Mouse (Mus musculus) retina, adult 2 months (tissue): ENCODE data around the gene Srxn1.
A peak's percentile ranks its signal among the peaks of the same experiment; 100 is the strongest.

Experiments used
- DNase-seq: peaks from one replicate; pipeline ENCODE4 v3.0.0-alpha.2; 2012; ENCODE audit warnings: low read depth, low spot score

Gene Srxn1

DNA sequence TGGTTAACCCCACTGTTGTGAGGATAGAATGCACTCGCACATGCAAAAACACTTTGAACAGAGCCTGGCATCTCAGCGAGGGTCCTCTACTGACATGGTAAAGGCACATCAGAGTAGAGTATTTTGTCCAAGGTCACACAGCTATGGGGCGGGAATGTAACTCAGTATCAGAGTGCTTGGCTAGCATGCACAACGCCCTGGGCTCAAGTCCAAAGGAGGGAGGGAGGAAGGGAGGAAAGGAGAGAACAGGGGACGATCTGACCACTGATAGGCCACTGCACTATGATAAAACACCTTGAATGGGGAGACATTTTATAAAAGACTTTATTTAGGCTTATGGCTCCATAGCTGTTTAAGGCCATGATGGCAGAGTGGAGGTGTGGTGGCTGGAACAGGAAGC is 15.7 kb upstream of the Srxn1 start:
- DNase-seq, result no peak

DNA sequence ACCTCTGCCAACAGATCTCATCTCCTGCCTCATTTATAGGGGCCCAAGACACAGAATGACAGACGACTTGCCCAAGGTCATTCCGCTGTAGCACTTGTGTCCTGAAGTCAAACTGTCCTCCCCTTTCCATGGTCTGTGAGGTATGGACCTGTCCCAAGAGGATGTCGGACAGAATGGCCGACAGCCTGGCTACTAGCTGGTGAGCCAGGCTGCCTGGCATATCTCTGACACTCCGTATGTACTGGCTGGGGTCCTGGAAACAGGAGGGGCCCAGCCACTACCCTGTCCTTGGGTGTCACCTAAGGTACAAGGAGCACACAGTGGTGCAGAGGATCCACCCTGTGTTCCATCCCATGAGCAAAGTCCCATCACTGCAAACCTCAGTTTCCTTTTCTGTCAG is 14.8 kb upstream of the Srxn1 start:
- no peak for DNase-seq

DNA sequence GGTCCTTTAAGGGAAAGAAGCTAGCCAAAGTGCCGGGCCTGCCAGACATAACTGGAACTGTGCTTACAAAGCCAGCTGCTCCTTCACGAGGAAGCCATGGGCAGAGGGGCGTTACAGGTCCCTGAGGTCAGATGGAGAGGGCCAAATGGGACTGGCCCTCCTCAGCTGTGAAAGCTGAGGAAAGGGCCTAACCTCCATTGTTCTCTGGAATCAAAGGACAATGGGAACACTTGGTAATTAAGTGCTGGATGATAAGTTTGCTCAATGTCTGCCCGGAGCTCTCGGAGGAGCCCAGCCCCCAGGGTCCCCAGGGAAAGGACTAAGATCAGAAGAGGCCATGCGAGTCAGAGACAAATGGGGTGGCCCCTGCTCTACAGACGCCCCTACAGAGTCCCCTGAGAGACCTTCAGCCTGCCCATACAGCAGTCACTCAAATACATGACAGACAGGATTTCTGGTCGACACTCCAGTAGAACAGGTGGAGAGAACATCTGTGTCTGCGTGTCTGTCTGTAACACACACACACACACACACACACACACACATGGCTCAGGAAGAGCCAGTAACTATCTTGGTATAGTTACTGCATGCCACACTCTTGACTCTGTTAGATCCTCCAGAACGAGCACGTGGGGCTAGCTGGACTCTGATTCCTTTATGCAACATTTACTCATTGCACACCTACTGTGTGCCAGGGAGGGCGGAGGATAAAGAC is 13.8 kb upstream of the Srxn1 start:
- no peak for DNase-seq

DNA sequence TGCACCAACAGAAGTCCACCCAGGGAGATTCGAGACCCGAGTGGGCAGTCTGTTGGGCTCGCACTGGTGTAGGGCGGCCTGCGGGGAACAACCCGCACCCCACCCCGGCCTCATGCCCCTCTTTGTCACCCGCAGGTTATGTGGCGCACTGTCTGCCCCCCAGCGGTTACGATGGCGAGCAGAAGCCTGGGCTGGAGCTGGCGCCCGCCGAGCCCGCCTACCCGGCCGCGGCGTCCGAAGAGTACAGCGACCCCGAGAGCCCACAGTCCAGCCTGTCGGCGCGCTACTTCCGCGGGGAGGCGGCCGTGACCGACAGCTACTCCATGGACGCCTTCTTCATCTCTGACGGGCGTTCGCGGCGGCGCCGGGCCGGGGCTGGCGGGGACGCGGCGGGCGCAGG is 12.4 kb upstream of the Srxn1 start:
- no peak for DNase-seq

DNA sequence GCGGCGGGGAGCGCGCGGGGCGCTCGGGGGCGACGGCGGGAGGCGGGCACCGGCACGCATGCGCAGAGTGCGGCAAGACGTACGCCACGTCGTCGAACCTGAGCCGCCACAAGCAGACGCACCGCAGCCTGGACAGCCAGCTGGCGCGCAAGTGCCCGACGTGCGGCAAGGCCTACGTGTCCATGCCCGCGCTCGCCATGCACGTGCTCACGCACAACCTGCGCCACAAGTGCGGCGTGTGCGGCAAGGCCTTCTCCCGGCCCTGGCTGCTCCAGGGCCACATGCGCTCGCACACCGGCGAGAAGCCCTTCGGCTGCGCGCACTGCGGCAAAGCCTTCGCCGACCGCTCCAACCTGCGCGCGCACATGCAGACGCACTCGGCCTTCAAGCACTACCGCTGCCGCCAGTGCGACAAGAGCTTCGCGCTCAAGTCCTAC is 11.9 kb upstream of the Srxn1 start:
- no peak for DNase-seq

DNA sequence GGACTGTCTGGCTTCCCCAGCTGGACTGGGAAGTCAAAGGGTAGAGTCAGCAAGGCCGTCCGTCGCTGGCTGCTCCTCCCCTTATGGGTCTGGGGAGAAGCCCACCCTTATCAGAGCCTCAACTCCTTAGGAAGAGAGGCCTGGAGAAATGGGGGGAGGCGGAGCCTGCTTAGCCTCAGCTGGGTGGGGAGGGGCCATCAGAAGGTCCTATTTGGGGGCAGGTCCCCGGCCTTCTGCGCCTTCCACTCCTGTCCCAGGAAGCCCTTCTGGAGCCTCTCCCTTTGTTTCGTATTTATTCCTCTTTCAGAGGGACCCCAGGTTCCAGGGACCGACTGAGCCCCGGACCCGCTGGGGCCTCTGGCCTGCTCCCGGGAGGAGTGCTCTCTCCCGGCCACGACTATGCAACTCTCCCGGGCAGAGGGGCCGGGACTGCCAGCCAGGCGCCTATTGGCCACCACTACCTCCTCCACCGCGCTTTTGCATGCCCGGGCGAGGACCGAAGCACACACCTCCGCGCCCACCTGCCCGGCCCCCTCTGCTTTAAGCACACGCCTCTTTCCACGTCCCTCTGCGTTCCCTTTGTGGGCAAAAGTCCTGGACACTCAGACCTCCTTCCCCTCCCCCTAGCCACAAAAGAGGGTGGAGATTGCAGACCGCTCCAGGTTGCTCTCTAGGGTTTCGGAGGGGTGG is 10.3 kb upstream of the Srxn1 start:
- no peak for DNase-seq

DNA sequence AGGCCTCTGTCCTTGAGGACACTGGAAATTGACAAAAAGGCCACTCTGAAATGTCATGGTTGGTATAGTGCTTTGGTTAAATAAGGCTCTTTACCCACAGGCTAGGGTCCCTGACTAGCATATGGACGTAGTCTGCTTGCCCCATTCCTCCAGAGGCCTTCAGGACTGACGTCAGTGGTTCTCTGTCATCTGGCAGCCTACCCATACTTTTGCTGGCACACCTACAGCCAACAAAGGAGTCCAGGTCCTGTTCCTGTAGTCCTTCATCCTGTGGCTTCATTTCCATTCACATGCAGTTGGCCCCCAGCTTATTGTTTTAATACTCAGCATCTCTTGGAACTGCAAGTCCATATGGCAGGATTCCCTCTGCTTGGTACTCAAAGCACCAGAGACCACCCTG is 8.4 kb upstream of the Srxn1 start:
- DNase-seq, result no peak

DNA sequence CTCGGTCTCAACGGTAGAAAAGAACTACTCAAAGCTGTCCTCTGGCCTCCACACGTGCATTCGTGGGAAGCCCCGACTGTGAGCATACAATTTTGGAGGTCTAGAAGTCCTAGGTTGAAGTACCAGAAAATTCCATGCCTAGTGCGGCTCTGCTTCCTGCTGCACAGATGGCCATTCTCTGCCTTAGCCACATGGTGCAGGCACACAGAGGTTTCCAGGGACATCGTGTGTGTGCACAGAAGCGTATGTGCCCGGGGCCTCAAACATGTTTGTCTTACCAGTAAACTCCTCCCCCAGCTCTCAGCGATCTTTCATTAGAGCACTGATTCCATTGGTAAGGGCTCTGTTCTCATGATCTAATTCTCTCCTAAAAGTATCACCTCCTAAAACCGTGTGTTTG is 7.4 kb upstream of the Srxn1 start:
- no peak for DNase-seq

DNA sequence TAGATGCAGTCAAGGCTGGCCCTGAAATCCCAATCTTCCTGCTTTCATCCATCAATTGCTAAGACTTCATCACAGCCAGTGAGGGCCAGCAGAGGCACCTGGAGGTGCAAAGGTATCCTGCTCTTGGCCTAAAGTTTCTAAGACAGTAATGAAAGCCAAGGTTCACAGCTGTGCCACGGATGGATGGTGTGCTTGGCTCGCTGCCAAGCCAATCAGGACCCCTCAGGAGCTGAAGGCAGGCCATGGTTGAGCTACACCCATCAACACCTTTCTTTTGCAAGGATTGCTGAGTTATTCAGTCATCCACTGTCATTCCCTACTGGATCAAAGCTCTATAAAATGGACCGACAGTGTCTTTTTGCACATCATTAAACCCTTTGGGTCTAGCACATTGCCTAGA is 5.8 kb upstream of the Srxn1 start:
- no peak for DNase-seq

DNA sequence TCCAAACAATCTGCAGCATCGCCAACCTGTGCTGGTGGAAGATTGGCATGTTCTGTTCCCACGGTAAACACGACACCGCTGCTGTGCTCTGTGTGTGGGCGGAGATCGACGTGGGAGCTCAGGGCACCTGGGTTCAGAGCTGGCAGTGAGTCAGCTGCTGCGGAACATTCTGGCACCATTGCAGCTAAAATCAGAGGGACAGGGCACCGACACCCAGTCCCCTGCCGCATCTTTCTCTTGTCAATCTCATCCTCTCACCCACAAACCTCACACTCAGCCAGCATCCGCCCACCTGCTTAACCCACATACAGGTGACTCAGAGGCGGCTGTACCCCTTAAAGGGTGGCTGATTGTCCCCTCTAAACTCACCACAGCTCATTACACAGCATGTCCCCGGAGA is 3.6 kb upstream of the Srxn1 start:
- DNase-seq, result no peak

DNA sequence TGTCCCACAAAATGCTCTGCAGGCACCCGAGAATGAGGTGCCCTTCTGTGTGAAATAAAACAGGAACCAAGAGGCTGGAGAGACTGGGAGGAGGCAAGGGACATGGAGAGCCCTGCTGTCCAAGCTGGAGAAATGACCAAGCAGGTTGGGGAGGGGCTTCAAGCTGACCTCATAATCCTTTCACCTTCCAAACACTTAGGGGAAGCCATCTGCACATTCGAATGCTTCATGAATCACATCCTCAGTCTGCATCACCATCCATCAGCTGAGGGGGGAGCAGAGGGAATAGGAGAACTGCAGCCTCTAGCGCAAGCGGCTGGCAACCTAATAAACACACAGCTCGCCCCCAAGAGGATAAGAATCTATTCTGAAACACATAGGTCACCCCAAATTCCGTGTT is 2.9 kb upstream of the Srxn1 start:
- DNase-seq, result no peak

DNA sequence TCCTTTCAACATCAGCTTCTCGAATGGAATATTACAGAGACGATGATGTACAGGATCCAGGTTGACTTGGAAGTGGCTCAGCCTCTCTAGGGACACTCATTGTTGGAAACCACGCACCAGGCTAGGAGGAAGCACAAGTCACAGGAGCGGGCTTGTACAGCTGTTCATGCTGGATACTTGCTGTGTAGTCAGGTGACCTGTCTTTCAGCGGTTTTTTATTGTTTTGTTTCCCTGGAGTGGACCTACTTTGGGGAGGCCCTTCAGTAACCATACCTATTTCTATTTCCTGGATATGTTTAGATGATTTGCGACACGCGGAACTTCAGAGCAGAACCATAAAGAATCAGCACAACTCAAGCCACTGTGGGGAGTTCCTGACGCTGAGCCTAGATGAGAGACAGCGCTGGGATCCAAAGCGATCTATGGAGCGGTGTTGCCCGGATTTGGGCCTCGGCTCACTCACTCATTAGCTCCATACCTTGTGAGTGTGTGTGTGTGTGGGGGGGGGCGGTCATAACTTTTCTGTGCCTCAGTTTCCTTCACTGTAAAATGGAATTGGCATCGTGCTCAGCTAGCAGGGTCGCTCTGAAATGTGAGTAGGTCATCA is 502 bp upstream of the Srxn1 start:
- no peak for DNase-seq

DNA sequence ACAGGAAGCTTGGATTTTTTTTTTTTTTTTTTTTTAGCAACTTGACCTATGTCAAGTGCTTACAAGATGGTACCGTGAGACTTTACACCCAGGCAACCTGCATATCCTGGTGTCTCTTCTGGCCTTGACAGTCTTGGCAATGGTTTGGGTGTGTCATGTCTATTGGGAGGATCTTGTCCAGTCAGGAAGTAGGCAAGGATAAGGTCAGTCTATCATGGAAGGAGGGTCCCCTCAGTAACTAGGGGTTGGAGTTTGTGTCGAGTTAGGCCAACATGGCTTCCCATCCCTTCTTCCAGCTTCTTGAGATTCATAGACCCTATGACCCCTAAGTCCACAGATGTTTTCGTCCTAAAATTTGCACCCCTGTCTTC is 894 bp downstream of the Srxn1 start:
- no peak for DNase-seq

DNA sequence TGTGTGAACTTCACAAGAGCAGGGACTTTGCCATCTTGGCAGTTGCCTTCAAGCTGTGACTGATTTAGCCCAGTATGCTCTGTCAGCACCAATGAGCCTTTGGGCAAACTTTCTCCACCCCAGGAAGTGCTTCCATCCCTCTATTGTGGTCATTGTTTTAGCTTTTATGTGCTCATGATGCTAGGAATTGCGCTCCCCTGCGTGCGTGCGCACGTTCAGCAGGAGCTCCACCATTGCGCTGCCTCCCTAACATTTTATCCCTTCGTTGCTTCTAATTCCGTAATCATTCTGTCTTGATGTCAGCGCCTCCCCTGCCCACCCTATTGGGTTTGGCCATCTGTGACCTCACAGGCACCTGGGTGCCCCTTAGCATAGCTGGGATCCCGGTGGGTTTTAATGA is 1.3 kb downstream of the Srxn1 start:
- DNase-seq, result no peak

DNA sequence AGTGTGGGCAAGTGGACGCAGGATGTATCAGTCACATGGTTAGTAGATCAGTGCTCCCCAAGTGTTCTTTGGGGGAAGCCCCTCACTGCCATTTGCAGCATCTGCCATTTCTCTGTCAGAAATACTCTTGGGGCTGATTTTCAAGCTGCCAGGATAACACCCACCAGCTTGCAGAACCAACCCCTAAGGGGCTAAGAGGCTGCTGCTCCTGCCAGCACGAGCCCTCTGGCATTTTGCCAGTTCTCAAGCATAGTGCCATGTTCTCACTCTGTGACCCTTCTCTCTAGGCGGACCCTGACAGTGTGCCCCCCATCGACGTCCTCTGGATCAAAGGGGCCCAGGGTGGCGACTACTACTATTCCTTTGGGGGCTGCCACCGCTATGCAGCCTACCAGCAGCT is 3.4 kb downstream of the Srxn1 start:
- no peak for DNase-seq

DNA sequence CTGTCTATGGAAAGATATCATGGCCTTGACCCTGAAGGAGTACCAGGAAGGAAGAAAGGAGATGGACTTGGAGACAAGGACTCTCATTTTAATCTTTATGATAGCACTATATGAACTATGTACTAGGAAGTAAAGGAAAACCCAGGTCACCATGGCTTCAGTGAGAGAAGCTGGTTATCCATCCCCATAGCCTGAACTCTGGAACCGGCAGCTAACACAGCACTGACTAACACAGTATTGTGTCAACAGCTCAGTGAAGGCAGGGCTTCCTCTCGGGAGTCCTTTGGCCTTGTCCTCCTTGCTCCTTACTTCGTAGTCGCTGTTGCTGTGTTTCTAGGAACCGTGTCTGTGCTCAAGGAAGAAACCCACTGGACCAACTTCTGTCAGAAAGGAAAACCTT is 4.1 kb downstream of the Srxn1 start:
- no peak for DNase-seq

DNA sequence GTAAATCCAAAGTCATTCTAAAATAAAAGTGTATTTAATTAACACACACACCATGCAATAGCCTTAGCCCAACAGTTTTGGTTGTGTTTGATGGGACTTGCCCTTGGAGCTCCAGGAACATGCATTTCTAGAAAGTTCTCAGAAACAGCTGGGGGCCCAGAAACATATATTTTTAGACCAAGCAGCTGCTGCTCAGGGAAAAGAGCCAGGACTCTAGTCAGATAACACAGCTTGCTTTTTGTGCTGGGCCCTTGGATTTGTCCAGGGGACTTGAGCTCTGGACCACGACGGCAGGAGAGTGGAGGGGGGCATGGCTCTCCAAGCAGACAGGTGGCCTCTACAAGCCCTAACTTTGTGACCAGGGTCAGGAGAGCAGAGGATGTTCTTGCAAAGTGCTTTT is 6.0 kb downstream of the Srxn1 start:
- no peak for DNase-seq

DNA sequence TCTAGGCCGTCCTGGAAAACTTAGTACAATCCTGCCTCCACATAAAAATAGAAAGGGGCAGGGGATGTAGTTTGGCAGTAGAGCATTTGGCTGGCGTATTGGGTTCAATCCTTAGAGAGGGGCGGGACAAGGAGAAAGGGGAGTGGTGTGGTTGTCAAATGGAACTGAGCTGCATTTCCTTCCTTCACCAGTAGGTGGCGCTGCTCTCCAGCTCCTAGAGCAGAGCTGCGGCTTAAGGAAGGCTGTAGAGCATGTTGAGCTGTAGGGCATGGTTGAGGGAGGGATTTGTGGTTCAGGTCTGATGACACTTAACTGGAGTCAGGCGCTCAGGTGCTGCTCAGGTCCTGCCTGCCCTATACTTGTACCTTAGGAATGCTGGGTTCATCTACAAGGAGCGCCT is 6.6 kb downstream of the Srxn1 start:
- peak; percentile 77 for DNase-seq

DNA sequence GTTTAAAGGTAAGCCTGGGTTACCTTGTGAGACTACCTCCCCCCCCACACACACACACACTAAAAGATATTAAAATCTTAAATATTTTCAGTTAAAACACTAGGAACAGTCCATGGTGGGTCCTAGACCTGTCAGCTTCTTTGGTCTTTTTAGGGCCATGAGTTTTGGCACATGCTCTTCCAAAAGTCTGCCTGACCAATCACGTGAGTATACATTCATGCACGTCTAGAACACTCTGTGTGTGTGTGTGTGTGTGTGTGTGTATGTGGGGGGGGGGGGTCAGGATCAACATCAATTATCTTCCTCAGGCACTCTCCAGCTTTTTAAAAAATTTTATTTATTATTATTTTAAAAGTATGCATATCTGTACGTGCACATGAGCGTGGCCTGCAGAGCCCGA is 7.2 kb downstream of the Srxn1 start:
- DNase-seq, result no peak

DNA sequence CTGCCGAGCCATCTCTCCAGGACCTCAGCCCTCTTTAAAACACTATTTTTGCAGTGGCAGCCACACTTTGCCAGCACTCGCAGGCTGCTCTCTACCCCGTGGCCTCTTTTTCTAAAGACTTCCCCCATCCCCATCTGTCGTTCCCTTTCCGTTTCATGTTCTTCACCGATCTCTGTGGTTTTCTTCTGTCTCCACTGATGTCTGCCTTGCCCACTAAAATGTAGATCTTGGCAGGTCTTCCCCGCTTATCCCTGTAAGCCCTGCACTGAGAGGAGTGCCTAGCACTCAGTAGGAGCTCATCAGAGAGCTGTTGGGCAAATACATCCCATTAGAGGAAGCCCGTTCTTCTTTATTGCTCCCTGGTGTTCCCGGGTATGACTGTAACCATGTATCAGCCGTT is 7.7 kb downstream of the Srxn1 start:
- DNase-seq, result no peak

DNA sequence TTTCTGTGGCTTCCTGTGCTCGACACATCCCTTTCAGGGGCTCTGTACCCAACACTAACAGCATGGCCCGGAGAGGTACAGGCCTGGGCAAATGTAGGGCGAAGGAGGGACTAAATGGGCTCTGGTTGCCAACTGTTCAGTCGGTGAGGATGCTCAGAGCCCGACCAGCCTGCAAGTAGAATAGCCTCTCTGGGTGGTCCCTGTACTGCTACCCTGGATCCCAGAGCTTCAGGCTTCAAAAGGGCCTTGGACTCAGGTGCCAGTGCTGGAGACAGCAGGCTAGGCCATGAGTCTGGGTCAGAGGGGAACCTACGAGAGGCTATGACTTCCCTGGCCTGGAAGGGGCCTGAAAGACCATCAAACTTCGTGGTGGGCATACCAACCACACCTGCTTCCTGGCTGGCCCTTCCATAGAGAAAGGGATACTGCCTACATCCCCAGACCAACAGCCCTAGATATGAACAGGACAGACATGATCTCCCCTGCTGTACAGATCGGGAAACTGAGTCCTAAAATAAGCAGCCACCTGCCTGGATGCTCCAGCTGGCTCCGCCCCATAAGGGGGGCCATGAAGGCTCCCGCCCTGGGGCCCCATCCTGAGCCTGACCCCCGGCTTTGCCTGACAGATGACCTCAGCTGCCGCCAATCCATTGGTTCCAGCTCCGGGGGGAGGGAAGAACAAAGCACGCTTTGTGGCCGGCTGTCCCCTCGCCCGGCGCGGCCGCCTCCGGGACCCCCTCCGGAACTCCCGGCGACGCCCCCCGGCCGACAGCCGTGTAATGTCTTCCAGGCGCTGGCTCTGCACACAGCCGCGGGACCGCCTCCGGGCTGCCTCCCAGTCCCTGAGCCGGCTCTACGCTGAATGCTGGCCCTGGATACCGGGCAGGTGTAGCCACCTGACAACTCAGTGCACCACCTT is 9.0 kb downstream of the Srxn1 start:
- no peak for DNase-seq

DNA sequence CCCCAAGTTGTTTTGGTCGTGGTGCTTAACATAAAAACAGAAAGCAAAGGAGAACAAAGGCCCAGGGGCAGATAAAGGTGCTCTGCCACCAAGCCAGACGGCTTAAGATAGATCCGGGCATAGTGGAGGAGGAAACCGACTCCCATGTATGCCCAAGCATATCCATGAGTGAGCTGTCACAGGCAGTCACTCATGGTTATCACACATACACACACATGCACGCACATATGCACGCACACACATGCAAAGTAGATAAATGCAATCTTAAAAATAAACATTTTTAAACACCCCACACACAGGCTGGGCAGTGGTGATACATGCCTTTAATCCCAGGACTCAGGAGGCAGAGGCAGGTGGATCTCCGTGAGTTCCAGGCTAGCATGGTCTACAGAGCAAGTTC is 12.4 kb downstream of the Srxn1 start:
- DNase-seq, result no peak
